Mouse (Mus musculus) CH12.LX (cell line): Measurements from ENCODE around the gene Retreg2. TPM values are rescaled to one million over a fixed set of nuclear protein-coding genes. Genes with fewer than 3 reads are reported as not detected.

Experiments
- DNase-seq: peaks from one replicate; pipeline ENCODE4 v3.0.0-alpha.2; 2013; ENCODE audit errors: extremely low read depth
- H3K27ac ChIP-seq: 2 replicates; pipeline ENCODE4 v1.5.1; 2012; ENCODE audit warnings: low read depth, mild to moderate bottlenecking, control low read depth, moderate library complexity; ENCODE audit not compliant: insufficient read depth
- H3K27me3 ChIP-seq: replicated peaks from 2 replicates; pipeline ENCODE3; 2012; ENCODE audit warnings: inconsistent platforms
- H3K36me3 ChIP-seq, 2 experiments: replicated peaks in 1 of 2; 2 replicates each; pipeline versions ENCODE3 to v1.6.1; 2012; ENCODE audit warnings: inconsistent platforms in 1 of 2, low read length in 1 of 2, mild to moderate bottlenecking in 1 of 2, mixed read lengths in 1 of 2, moderate library complexity in 1 of 2; ENCODE audit not compliant: control insufficient read depth in 1 of 2, insufficient read depth in 1 of 2
- H3K4me1 ChIP-seq, 2 experiments: 2 replicates each; pipeline ENCODE4 v1.6.1; 2012; ENCODE audit warnings: inconsistent platforms in 1 of 2, moderate library complexity in 1 of 2; ENCODE audit not compliant: insufficient read depth in 2 of 2, control insufficient read depth in 1 of 2
- H3K4me2 ChIP-seq: 2 replicates; pipeline ENCODE4 v1.6.1; 2012; ENCODE audit warnings: low read depth, mild to moderate bottlenecking, control low read depth; ENCODE audit not compliant: poor library complexity, insufficient read depth, severe bottlenecking
- H3K4me3 ChIP-seq, 3 experiments: fragments of 150-350 bp in 1 of 3; sonication (generic) in 1 of 3; replicated peaks in 1 of 3; 2 replicates each; pipeline versions ENCODE3 to v1.5.1; 2011 to 2012; ENCODE audit warnings: low read depth in 2 of 3, low read length in 2 of 3, mild to moderate bottlenecking in 2 of 3, moderate library complexity in 2 of 3, control low read depth in 1 of 3, improper control_type of control experiment in 1 of 3, inconsistent platforms in 1 of 3, mixed read lengths in 1 of 3; ENCODE audit not compliant: poor library complexity in 1 of 3
- H3K79me2 ChIP-seq: replicated peaks from 2 replicates; pipeline ENCODE4 v1.6.1; 2012; ENCODE audit warnings: mild to moderate bottlenecking, moderate library complexity; ENCODE audit not compliant: control insufficient read depth, poor library complexity, insufficient read depth, severe bottlenecking; ENCODE audit errors: extremely low read depth
- H3K9ac ChIP-seq: 2 replicates; pipeline ENCODE4 v1.6.1; 2012; ENCODE audit warnings: low read depth, mild to moderate bottlenecking, control low read depth, moderate library complexity; ENCODE audit not compliant: insufficient read depth
- H3K9me3 ChIP-seq: replicated peaks from 2 replicates; pipeline ENCODE3; 2012; ENCODE audit warnings: low read length, inconsistent platforms, mixed read lengths
- BHLHE40 ChIP-seq: IDR thresholded peaks from 2 replicates; pipeline ENCODE4 v1.6.1; 2011; ENCODE audit warnings: mild to moderate bottlenecking, low read depth, low read length, improper control_type of control experiment
- CHD1 ChIP-seq: IDR thresholded peaks from 2 replicates; pipeline ENCODE4 v1.6.1; 2012; ENCODE audit warnings: low read depth, low read length, improper control_type of control experiment, inconsistent platforms
- ELF1 ChIP-seq: IDR thresholded peaks from 2 replicates; pipeline ENCODE4 v1.6.1; 2014; ENCODE audit warnings: low read depth, mild to moderate bottlenecking, inconsistent platforms, low read length, improper control_type of control experiment
- ETS1 ChIP-seq: conservative IDR thresholded peaks from 2 replicates; pipeline ENCODE4 v1.6.1; 2012; ENCODE audit warnings: low read depth, mild to moderate bottlenecking, inconsistent platforms, low read length, improper control_type of control experiment, moderate library complexity
- HCFC1 ChIP-seq: IDR thresholded peaks from 2 replicates; pipeline ENCODE4 v1.6.1; 2012; ENCODE audit warnings: low read depth, mild to moderate bottlenecking, inconsistent platforms, low read length, improper control_type of control experiment
- IRF4 ChIP-seq: IDR thresholded peaks from 2 replicates; pipeline ENCODE4 v1.6.1; 2014; ENCODE audit warnings: low read depth, mild to moderate bottlenecking, inconsistent platforms, low read length, improper control_type of control experiment
- JUN ChIP-seq: IDR thresholded peaks from 2 replicates; pipeline ENCODE4 v1.6.1; 2011; ENCODE audit warnings: low read depth, mild to moderate bottlenecking, low read length, improper control_type of control experiment, moderate library complexity; ENCODE audit not compliant: insufficient read depth
- JUND ChIP-seq: conservative IDR thresholded peaks from 2 replicates; pipeline ENCODE4 v1.6.1; 2011; ENCODE audit warnings: low read depth, low read length, improper control_type of control experiment
- KAT2A ChIP-seq: IDR thresholded peaks from 2 replicates; pipeline ENCODE4 v1.6.1; 2012; ENCODE audit warnings: low read length, improper control_type of control experiment, inconsistent platforms; ENCODE audit not compliant: insufficient replicate concordance
- MAFK ChIP-seq: IDR thresholded peaks from 2 replicates; pipeline ENCODE4 v1.6.1; 2011; ENCODE audit warnings: low read length, improper control_type of control experiment; ENCODE audit not compliant: insufficient replicate concordance
- MAX ChIP-seq: IDR thresholded peaks from 2 replicates; pipeline ENCODE4 v1.6.1; 2011; ENCODE audit warnings: low read length, improper control_type of control experiment
- MEF2A ChIP-seq: IDR thresholded peaks from 2 replicates; pipeline ENCODE4 v1.6.1; 2014; ENCODE audit warnings: low read depth, mild to moderate bottlenecking, inconsistent platforms, low read length, improper control_type of control experiment, borderline replicate concordance
- MXI1 ChIP-seq: IDR thresholded peaks from 2 replicates; pipeline ENCODE4 v1.6.1; 2011; ENCODE audit warnings: mild to moderate bottlenecking, low read depth, low read length, improper control_type of control experiment
- MYC ChIP-seq: IDR thresholded peaks from 2 replicates; pipeline ENCODE4 v1.6.1; 2011; ENCODE audit warnings: low read depth, mild to moderate bottlenecking, improper control_type of control experiment, low read length
- NELFE ChIP-seq: IDR thresholded peaks from 2 replicates; pipeline ENCODE4 v1.6.1; 2011; ENCODE audit warnings: low read depth, low read length, improper control_type of control experiment
- NRF1 ChIP-seq: IDR thresholded peaks from 2 replicates; pipeline ENCODE4 v1.6.1; 2014; ENCODE audit warnings: low read depth, mild to moderate bottlenecking, inconsistent platforms, low read length, improper control_type of control experiment, moderate library complexity
- PAX5 ChIP-seq: IDR thresholded peaks from 2 replicates; pipeline ENCODE4 v1.6.1; 2012; ENCODE audit warnings: low read length, inconsistent platforms, mixed read lengths
- POLR2A ChIP-seq: IDR thresholded peaks from 2 replicates; pipeline ENCODE4 v1.6.1; 2011; ENCODE audit warnings: low read depth, mild to moderate bottlenecking, improper control_type of control experiment, low read length
- RCOR1 ChIP-seq: conservative IDR thresholded peaks from 2 replicates; pipeline ENCODE4 v1.6.1; 2012; ENCODE audit warnings: low read depth, mild to moderate bottlenecking, inconsistent platforms, low read length, improper control_type of control experiment
- SIN3A ChIP-seq: IDR thresholded peaks from 2 replicates; pipeline ENCODE4 v1.6.1; 2012; ENCODE audit warnings: low read length, improper control_type of control experiment, inconsistent platforms
- SMC3 ChIP-seq: IDR thresholded peaks from 2 replicates; pipeline ENCODE4 v1.6.1; 2011; ENCODE audit warnings: low read depth, low read length, improper control_type of control experiment
- TBP ChIP-seq: conservative IDR thresholded peaks from 2 replicates; pipeline ENCODE4 v1.6.1; 2011; ENCODE audit warnings: low read depth, low read length, improper control_type of control experiment
- TCF12 ChIP-seq: IDR thresholded peaks from 2 replicates; pipeline ENCODE4 v1.6.1; 2014; ENCODE audit warnings: low read depth, mild to moderate bottlenecking, inconsistent platforms, low read length, improper control_type of control experiment
- UBTF ChIP-seq: IDR thresholded peaks from 2 replicates; pipeline ENCODE4 v1.6.1; 2012; ENCODE audit warnings: low read depth, mild to moderate bottlenecking, inconsistent platforms, low read length, improper control_type of control experiment, moderate library complexity
- ZNF384 ChIP-seq: IDR thresholded peaks from 2 replicates; pipeline ENCODE4 v1.6.1; 2012; ENCODE audit warnings: low read depth, low read length, improper control_type of control experiment, inconsistent platforms
- dilution Hi-C: fragments of 300-500 bp; cut with MboI; formaldehyde crosslinking; loops from 2 replicates; pipeline ENCODE4 v1.14.3; 2020; ENCODE audit warnings: low sequenced_read_pairs; ENCODE audit not compliant: extremely low pct_unique_long_range_greater_than_20kb, extremely low pct_ligation_motif_present
- in situ Hi-C: fragments of 300-500 bp; cut with MboI; formaldehyde crosslinking; loops from 3 replicates; pipeline ENCODE4 v1.14.3; 2019; ENCODE audit warnings: low sequenced_read_pairs, low pct_ligation_motif_present, low pct_unique_long_range_greater_than_20kb, mixed read lengths
- polyA plus RNA-seq: library from polyadenylated mRNA; unstranded; fragments of >175 nt; gene quantifications from 2 replicates; pipeline ENCODE4 v1.2.1, GENCODE M21; 2012; ENCODE audit warnings: low read depth; ENCODE audit not compliant: insufficient read length
- total RNA-seq, 2 experiments: library from RNA; depleted of rRNA; stranded (reverse); fragments of 300-350 nt in 1 of 2; fragments of >200 nt in 1 of 2; gene quantifications; 2 replicates each; pipeline ENCODE4 v1.2.3; 2012 to 2014

The Retreg2 gene
- total and polyA plus RNA-seq, 3 experiments, result 14.6 to 27.9 (median 26.5) TPM

DNA sequence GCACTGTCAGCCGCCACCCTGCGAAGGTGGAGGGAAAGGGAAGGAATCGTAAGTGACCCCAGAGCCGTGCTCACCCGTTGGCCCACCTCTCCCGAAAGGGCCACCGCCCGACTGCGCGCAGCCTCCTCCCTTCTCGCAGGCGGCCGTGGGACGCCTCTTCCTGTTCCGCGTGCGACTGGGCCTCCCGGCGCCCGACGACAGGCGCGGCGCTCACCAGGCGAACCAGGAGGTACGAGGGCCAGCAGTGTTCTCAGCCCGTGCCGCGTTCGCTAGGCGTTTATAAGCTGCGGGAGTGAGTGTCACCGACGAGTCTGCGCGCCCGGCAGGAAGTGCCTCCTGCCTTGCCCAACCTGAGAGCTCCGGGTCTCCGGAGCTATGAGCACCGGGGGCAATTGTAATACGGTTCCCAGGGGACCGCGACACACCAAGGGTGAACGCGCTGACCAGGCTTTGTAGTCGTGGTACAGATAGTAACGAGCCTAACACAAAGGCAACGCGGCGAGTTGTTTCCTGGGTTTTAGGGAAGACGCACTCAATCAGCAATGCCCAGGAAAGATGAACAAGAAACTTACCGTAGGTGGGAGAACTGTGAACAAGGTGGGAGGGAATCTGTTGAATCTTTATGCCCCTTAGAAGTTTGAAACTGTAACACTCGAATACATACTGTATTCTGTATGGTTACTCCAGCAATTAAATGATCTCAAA lies 940 bp upstream of the Retreg2 start:
- in situ Hi-C loops, result no loop called here
- peak overlapping the region; percentile 43; the same call in 1 of the 2 replicates for H3K4me2 ChIP-seq
- H3K4me3 ChIP-seq, result peak overlapping the region; percentile 82 to 93 (median 85)
- H3K27me3 ChIP-seq, result no peaks in the 10 kb centered on the region
- no peak for DNase-seq
- TF ChIP-seq MAX (no peak), MXI1 (peak; percentile 77), JUN (no peak), TCF12 (peak; percentile 66; the same call in 1 of the 2 replicates), MEF2A (0 out of 2 replicates have a peak, but pooled peaks have one; percentile 8), HCFC1 (peak; percentile 52), CHD1 (no peak), ETS1 (no peak), RCOR1 (no peak), IRF4 (peak; percentile 20; the same call in 1 of the 2 replicates), JUND (no peak), MAFK (no peak), NRF1 (peak; percentile 51; the same call in 1 of the 2 replicates), ELF1 (peak; percentile 86), TBP (no peak), BHLHE40 (peak; percentile 63), NELFE (peak; percentile 28; the same call in 1 of the 2 replicates), MYC (0 out of 2 replicates have a peak, but pooled peaks have one; percentile 23), KAT2A (no peak), ZNF384 (no peak), PAX5 (no peak), POLR2A (peak; percentile 66), SMC3 (no peak), UBTF (peak; percentile 84; the same call in 1 of the 2 replicates), SIN3A (peak; percentile 61)
- H3K79me2 ChIP-seq, result no peaks in the 10 kb centered on the region
- H3K36me3 ChIP-seq, result peaks cover 45 to 63% of the 10 kb centered on the region in 2 experiments
- no peaks in the 10 kb centered on the region for H3K9me3 ChIP-seq
- dilution Hi-C loops, result no loop called here
- peaks cover 2 to 30% of the 10 kb centered on the region in 2 experiments; a peak in 2 of 4 replicates for H3K4me1 ChIP-seq
- peak overlapping the region; percentile 55; the same call in 1 of the 2 replicates for H3K27ac ChIP-seq
- H3K9ac ChIP-seq, result peak overlapping the region; percentile 74
